Mouse (Mus musculus) heart, embryonic 13.5 days (tissue): Measurements from ENCODE around the gene Ptpn23. TPM values are rescaled to one million over a fixed set of nuclear protein-coding genes. Genes with fewer than 3 reads are reported as not detected.
A peak's percentile ranks its signal among the peaks of the same experiment; 100 is the strongest.
"Not testable (repeated sequence)": the region's sequence is repeated elsewhere in the genome, so short reads cannot be mapped to it uniquely, and the experiment has no call there.

Experiments
- ATAC-seq: fragments of 200-750 bp; cut with Nextera tagmentation; 2 replicates; pipeline ENCODE4 v1.8.0; 2017; ENCODE audit warnings: moderate TSS enrichment; ENCODE audit not compliant: insufficient number of reproducible peaks, low FRiP score, low TSS enrichment; ENCODE audit errors: extremely low read depth
- H3K27ac ChIP-seq: fragments of 300-500 bp; sonication (generic); replicated peaks from 2 replicates; pipeline ENCODE4 v1.5.1; 2015; ENCODE audit warnings: moderate library complexity, mild to moderate bottlenecking, inconsistent platforms
- H3K27me3 ChIP-seq: fragments of 300-500 bp; sonication (generic); replicated peaks from 2 replicates; pipeline ENCODE4 v1.6.1; 2015; ENCODE audit warnings: mild to moderate bottlenecking, inconsistent platforms
- H3K36me3 ChIP-seq: fragments of 300-500 bp; sonication (generic); 2 replicates; pipeline ENCODE4 v1.6.1; 2015; ENCODE audit warnings: mild to moderate bottlenecking, inconsistent platforms
- H3K4me1 ChIP-seq: fragments of 300-500 bp; sonication (generic); 2 replicates; pipeline ENCODE4 v1.6.1; 2015; ENCODE audit warnings: inconsistent platforms
- H3K4me2 ChIP-seq: fragments of 300-500 bp; sonication (generic); 2 replicates; pipeline ENCODE4 v1.6.1; 2015; ENCODE audit warnings: inconsistent platforms, mild to moderate bottlenecking, moderate library complexity
- H3K4me3 ChIP-seq: fragments of 300-500 bp; sonication (generic); 2 replicates; pipeline ENCODE4 v1.5.1; 2015; ENCODE audit warnings: moderate library complexity, mild to moderate bottlenecking, inconsistent platforms
- H3K9ac ChIP-seq: fragments of 300-500 bp; sonication (generic); 2 replicates; pipeline ENCODE4 v1.6.1; 2015; ENCODE audit warnings: inconsistent platforms, mild to moderate bottlenecking, moderate library complexity
- H3K9me3 ChIP-seq: fragments of 300-500 bp; sonication (generic); 2 replicates; pipeline ENCODE4 v1.6.1; 2016; ENCODE audit warnings: inconsistent platforms
- WGBS: fragments of 180-500 bp; shearing (Covaris S2); methylation state at CpG from one replicate; pipeline ENCODE4 v1.1.7; 2015; ENCODE audit warnings: mixed read lengths; 5-methylcytosine and 5-hydroxymethylcytosine counted together
- polyA plus RNA-seq: library from polyadenylated mRNA; unstranded; fragments of >200 nt; fragmentation: Nextera tagmentation; extraction: Ambion mirVana; gene quantifications from 2 replicates; pipeline ENCODE4 v1.2.1, GENCODE M21; 2015

Gene Ptpn23
- polyA plus RNA-seq, 1 experiment from 2014 or later: 15.4 TPM

- no peaks in the 10 kb centered on the region for H3K9me3 ChIP-seq
- H3K36me3 ChIP-seq: peaks cover 85% of the 10 kb centered on the region
- H3K9ac ChIP-seq: peak overlapping the region; percentile 50; the same call in 1 of the 2 replicates
- H3K27me3 ChIP-seq: 0 out of 2 replicates have a peak, but pooled peaks cover 3% of the 10 kb centered on the region
- peak overlapping the region; percentile 30 for H3K4me3 ChIP-seq
- H3K4me1 ChIP-seq: peaks cover 10% of the 10 kb centered on the region
- no peak overlapping the region for H3K27ac ChIP-seq
- peak overlapping the region; percentile 61 for H3K4me2 ChIP-seq
- no peak for ATAC-seq
- WGBS: 22% methylated on average over 21 of the region's 21 CpGs
Observed at GRCm38 (mm10) chr9:110380662-110381061, 27.4 kb downstream of the Ptpn23 start.

GRCm38 (mm10) chr9:110379361-110379760, 28.7 kb downstream of the Ptpn23 start:
- peaks cover 78% of the 10 kb centered on the region for H3K36me3 ChIP-seq
- no peak overlapping the region for H3K4me2 ChIP-seq
- peaks cover 10% of the 10 kb centered on the region for H3K4me1 ChIP-seq
- H3K27me3 ChIP-seq: 0 out of 2 replicates have a peak, but pooled peaks cover 3% of the 10 kb centered on the region
- H3K9ac ChIP-seq: no peak overlapping the region
- ATAC-seq: no peak
- no peak overlapping the region for H3K4me3 ChIP-seq
- 91% methylated on average over 8 of the region's 8 CpGs for WGBS
- no peak overlapping the region for H3K27ac ChIP-seq
- no peaks in the 10 kb centered on the region for H3K9me3 ChIP-seq

GRCm38 (mm10) chr9:110377655-110378054, 30.4 kb downstream of the Ptpn23 start:
- H3K27me3 ChIP-seq, H3K9me3 ChIP-seq, H3K4me2 ChIP-seq, H3K27ac ChIP-seq, ATAC-seq, H3K4me1 ChIP-seq, H3K4me3 ChIP-seq, H3K9ac ChIP-seq: not testable (repeated sequence)
- 75% methylated on average over 12 of the region's 15 CpGs for WGBS
- peaks cover 78% of the 10 kb centered on the region for H3K36me3 ChIP-seq

- H3K27me3 ChIP-seq: 0 out of 2 replicates have a peak, but pooled peaks cover 3% of the 10 kb centered on the region
- no peak overlapping the region for H3K27ac ChIP-seq
- H3K9me3 ChIP-seq: no peaks in the 10 kb centered on the region
- H3K4me2 ChIP-seq: no peak overlapping the region
- H3K9ac ChIP-seq: 0 out of 2 replicates have a peak overlapping the region, but pooled peaks have one; percentile 7
- ATAC-seq: no peak
- H3K36me3 ChIP-seq: peaks cover 70% of the 10 kb centered on the region
- WGBS: 67% methylated on average over 3 of the region's 3 CpGs
- H3K4me3 ChIP-seq: no peak overlapping the region
- H3K4me1 ChIP-seq: peaks cover 4% of the 10 kb centered on the region
Observed at GRCm38 (mm10) chr9:110375668-110376067, 32.3 kb downstream of the Ptpn23 start.

- Histone ChIP-seq H3K4me2 (no peak overlapping the region), H3K4me1 (peaks cover 4% of the 10 kb centered on the region; the same call in 1 of the 2 replicates), H3K36me3 (peaks cover 60% of the 10 kb centered on the region), H3K9me3 (no peaks in the 10 kb centered on the region), H3K9ac (no peak overlapping the region), H3K4me3 (no peak overlapping the region), H3K27ac (no peak overlapping the region), H3K27me3 (no peaks in the 10 kb centered on the region)
- no peak for ATAC-seq
- 83% methylated on average over 13 of the region's 13 CpGs for WGBS
Observed at GRCm38 (mm10) chr9:110373871-110374270, 34.1 kb downstream of the Ptpn23 start.

GRCm38 (mm10) chr9:110369860-110370259, 38.2 kb downstream of the Ptpn23 start:
- no peak overlapping the region for H3K4me2 ChIP-seq
- peak overlapping the region; percentile 49; the same call in 1 of the 2 replicates for H3K27ac ChIP-seq
- H3K36me3 ChIP-seq: peaks cover 36% of the 10 kb centered on the region
- 58% methylated on average over 3 of the region's 3 CpGs for WGBS
- no peak overlapping the region for H3K4me3 ChIP-seq
- no peaks in the 10 kb centered on the region for H3K9me3 ChIP-seq
- no peaks in the 10 kb centered on the region for H3K27me3 ChIP-seq
- ATAC-seq: no peak
- peaks cover 13% of the 10 kb centered on the region for H3K4me1 ChIP-seq
- peak overlapping the region; percentile 17 for H3K9ac ChIP-seq

GRCm38 (mm10) chr9:110366746-110367145, 41.3 kb downstream of the Ptpn23 start:
- no peak; the same call in 1 of the 2 replicates for ATAC-seq
- H3K4me3 ChIP-seq: no peak overlapping the region

GRCm38 (mm10) chr9:110362337-110362736, 45.7 kb downstream of the Ptpn23 start:
- no peak for ATAC-seq
- WGBS: 69% methylated on average over 10 of the region's 10 CpGs
- peaks cover 9% of the 10 kb centered on the region for H3K4me1 ChIP-seq
- H3K36me3 ChIP-seq: peaks cover 35% of the 10 kb centered on the region
- no peak overlapping the region for H3K9ac ChIP-seq
- no peak overlapping the region for H3K27ac ChIP-seq
- H3K9me3 ChIP-seq: no peaks in the 10 kb centered on the region
- H3K27me3 ChIP-seq: no peaks in the 10 kb centered on the region
- no peak overlapping the region for H3K4me3 ChIP-seq
- no peak overlapping the region for H3K4me2 ChIP-seq

More at GRCm38 (mm10) chr9:110366746-110367145, 41.3 kb downstream of the Ptpn23 start:
- no peak overlapping the region for H3K4me2 ChIP-seq
- H3K27me3 ChIP-seq: no peaks in the 10 kb centered on the region
- H3K4me1 ChIP-seq: peaks cover 13% of the 10 kb centered on the region
- no peak overlapping the region for H3K27ac ChIP-seq
- H3K9ac ChIP-seq: no peak overlapping the region
- H3K36me3 ChIP-seq: peaks cover 29% of the 10 kb centered on the region
- WGBS: 50% methylated on average over 5 of the region's 5 CpGs
- no peaks in the 10 kb centered on the region for H3K9me3 ChIP-seq

GRCm38 (mm10) chr9:110361299-110361698, 46.7 kb downstream of the Ptpn23 start:
- ATAC-seq: no peak
- Histone ChIP-seq H3K36me3 (peaks cover 35% of the 10 kb centered on the region), H3K4me3 (no peak overlapping the region), H3K9ac (no peak overlapping the region), H3K4me1 (0 out of 2 replicates have a peak, but pooled peaks cover 3% of the 10 kb centered on the region), H3K27me3 (no peaks in the 10 kb centered on the region), H3K9me3 (no peaks in the 10 kb centered on the region), H3K4me2 (no peak overlapping the region), H3K27ac (no peak overlapping the region)
- 65% methylated on average over 12 of the region's 12 CpGs for WGBS

- H3K4me3 ChIP-seq: no peak overlapping the region
- H3K4me2 ChIP-seq: no peak overlapping the region
- peaks cover 15% of the 10 kb centered on the region for H3K4me1 ChIP-seq
- no peak overlapping the region for H3K27ac ChIP-seq
- WGBS: 73% methylated on average over 2 of the region's 2 CpGs
- no peaks in the 10 kb centered on the region for H3K9me3 ChIP-seq
- H3K27me3 ChIP-seq: no peaks in the 10 kb centered on the region
- H3K36me3 ChIP-seq: peaks cover 28% of the 10 kb centered on the region
- no peak for ATAC-seq
- H3K9ac ChIP-seq: no peak overlapping the region
Observed at GRCm38 (mm10) chr9:110358341-110358740, 49.7 kb downstream of the Ptpn23 start.

GRCm38 (mm10) chr9:110351932-110352632, 55.9 kb downstream of the Ptpn23 start:
- H3K4me2 ChIP-seq: no peak overlapping the region
- no peak overlapping the region for H3K27ac ChIP-seq
- ATAC-seq: no peak
- H3K4me3 ChIP-seq: no peak overlapping the region
- no peaks in the 10 kb centered on the region for H3K27me3 ChIP-seq
- 68% methylated on average over 8 of the region's 8 CpGs for WGBS
- no peak overlapping the region; the same call in 1 of the 2 replicates for H3K9ac ChIP-seq
- peaks cover 36% of the 10 kb centered on the region for H3K4me1 ChIP-seq
- H3K9me3 ChIP-seq: no peaks in the 10 kb centered on the region
- peaks cover 15% of the 10 kb centered on the region; the same call in 1 of the 2 replicates for H3K36me3 ChIP-seq

GRCm38 (mm10) chr9:110351350-110351749, 56.7 kb downstream of the Ptpn23 start:
- 74% methylated on average over 2 of the region's 2 CpGs for WGBS
- Histone ChIP-seq H3K36me3 (peaks cover 15% of the 10 kb centered on the region; the same call in 1 of the 2 replicates), H3K27ac (no peak overlapping the region), H3K9ac (no peak overlapping the region), H3K4me3 (no peak overlapping the region), H3K27me3 (no peaks in the 10 kb centered on the region), H3K4me1 (peaks cover 36% of the 10 kb centered on the region), H3K4me2 (no peak overlapping the region), H3K9me3 (no peaks in the 10 kb centered on the region)
- ATAC-seq: no peak
